In the genomic region with DNA sequence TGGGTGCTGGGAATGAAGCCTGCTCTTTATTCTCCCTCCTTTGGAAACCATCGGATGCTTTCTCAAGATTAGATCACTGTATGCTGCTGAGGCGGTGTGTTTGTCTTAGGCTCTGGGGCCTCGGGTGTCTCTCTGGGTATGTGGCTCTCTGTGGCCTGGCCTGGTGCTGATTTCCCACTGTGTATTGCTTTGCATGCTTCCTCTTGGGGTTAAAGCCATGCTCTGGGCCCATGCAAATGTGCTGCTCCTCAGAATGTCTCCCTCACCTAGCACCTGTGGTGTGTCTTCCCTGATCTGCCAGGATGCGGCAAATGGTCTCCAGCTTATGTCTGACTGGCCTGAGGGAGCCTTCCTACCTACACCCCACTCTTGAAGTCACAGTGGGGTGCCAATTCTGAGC, we compare ENCODE assay signal across 15 mouse cellular contexts. TPM values are rescaled to one million over a fixed set of nuclear protein-coding genes. Genes with fewer than 3 reads are reported as not detected.
"Had no signal": no experiment of that assay in that cellular context is flagged by ENCODE, and none has a peak within 500 bp of the region (broad histone marks: within the 10 kb centered on the region; RNA-seq: fewer than 3 reads in every experiment).

No protein-coding gene starts in this region.

- H3K4me2 ChIP-seq: limb, embryonic 13.5 days; midbrain, embryonic 13.5 days; neural tube, embryonic 15.5 days had no signal

- H3K9me3 ChIP-seq: limb, embryonic 13.5 days; midbrain, embryonic 13.5 days; neural tube, embryonic 15.5 days had no signal

- H3K36me3 ChIP-seq: limb, embryonic 13.5 days; midbrain, embryonic 13.5 days; neural tube, embryonic 15.5 days had no signal

- ATAC-seq: midbrain, embryonic 13.5 days had no signal

- H3K9ac ChIP-seq: limb, embryonic 13.5 days; liver, embryonic 14.5 days; midbrain, embryonic 13.5 days; neural tube, embryonic 15.5 days had no signal

- H3K27me3 ChIP-seq: limb, embryonic 13.5 days; midbrain, embryonic 13.5 days; neural tube, embryonic 15.5 days had no signal

- DNase-seq: kidney, postnatal 10 days; left cerebral cortex, postnatal 4 days; lung, adult 18-20 months; lung, postnatal 36 days; right cerebral cortex, adult 18-20 months; right cerebral cortex, postnatal 25 days; thymus, postnatal 4 days had no signal

- H3K4me1 ChIP-seq: limb, embryonic 13.5 days; midbrain, embryonic 13.5 days; neural tube, embryonic 15.5 days had no signal

- H3K4me3 ChIP-seq: layer of hippocampus, adult 2 months; limb, embryonic 13.5 days; midbrain, embryonic 13.5 days; myocyte; neural tube, embryonic 15.5 days had no signal

- H3K27ac ChIP-seq: limb, embryonic 13.5 days; liver, embryonic 14.5 days; midbrain, embryonic 13.5 days; neural tube, embryonic 15.5 days; stomach, postnatal 0 days had no signal

RNA-seq across cellular contexts. Expression of a gene that starts 41.8 kb away (rescaled TPM):
- total RNA-seq: megakaryocyte progenitor cell, adult 5-6 weeks had no signal
